Mouse (Mus musculus) Patski (cell line): Measurements from ENCODE around the gene Cbx2. TPM values are rescaled to one million over a fixed set of nuclear protein-coding genes. Genes with fewer than 3 reads are reported as not detected.

ENCODE experiments used
- ATAC-seq: fragments of 100-300 bp; one replicate; pipeline ENCODE4 v1.8.0; 2021
- CTCF ChIA-PET: fragments of 350-600 bp; sonication (Branson Sonifier 250); formaldehyde crosslinking; loops from one replicate; lab custom pipeline; 2022; ENCODE audit warnings: inconsistent platforms; lab: Charles Lee
- POLR2A ChIA-PET: fragments of 350-600 bp; sonication (Branson Sonifier 250); formaldehyde crosslinking; loops from one replicate; lab custom pipeline; 2022; ENCODE audit warnings: antibody characterized with exemption, inconsistent platforms; lab: Charles Lee
- DNase-seq: peaks from one replicate; pipeline ENCODE4 v3.0.0-alpha.2; 2011; ENCODE audit warnings: low read depth, low spot score
- H3K27me3 ChIP-seq: fragments of 371-371 bp; one replicate; pipeline ENCODE4 v1.5.1; 2021
- CTCF ChIP-seq: fragments of 100-300 bp; IDR thresholded peaks from one replicate; pipeline ENCODE4 v1.5.1; 2021
- in situ Hi-C: fragments of 300-500 bp; cut with MboI; formaldehyde crosslinking; loops from 3 replicates; pipeline ENCODE4 v1.11.1; 2018; ENCODE audit warnings: low pct_unique_long_range_greater_than_20kb, mixed read lengths
- polyA plus RNA-seq: library from polyadenylated mRNA; unstranded; gene quantifications from one replicate; pipeline ENCODE4 v1.2.3, GENCODE M21; 2021

Cbx2 gene
- polyA plus RNA-seq, 1 experiment from 2014 or later, result 9.3 TPM

DNA sequence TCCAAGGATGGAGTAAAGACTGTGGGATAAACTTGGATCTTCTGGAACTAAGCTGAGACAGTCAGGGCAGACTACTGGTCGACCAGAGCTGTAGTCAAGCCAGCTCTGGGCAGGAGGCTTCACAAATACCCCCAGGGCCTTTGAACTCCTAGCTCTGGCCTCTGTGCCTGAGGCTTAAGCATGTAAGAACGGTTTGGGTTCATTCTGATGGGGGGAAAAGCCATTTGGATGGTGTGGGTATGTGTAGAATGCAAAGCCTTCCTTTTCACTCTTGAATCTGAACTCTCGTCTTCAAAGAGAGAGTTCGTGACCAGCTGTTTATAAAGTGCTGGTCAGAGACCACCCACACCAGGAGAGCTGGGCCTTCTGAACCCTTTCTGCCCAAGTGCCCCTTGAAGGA is 55.0 kb downstream of the Cbx2 start:
- POLR2A ChIA-PET, result interaction anchor here (1.2 to 1.4 kb wide), 2 partner anchors 11 to 49 kb away, joined by 3 to 7 read pairs; no protein-coding TSS in a partner anchor
- ATAC-seq, result no peak
- no peaks in the 10 kb centered on the region for H3K27me3 ChIP-seq

DNA sequence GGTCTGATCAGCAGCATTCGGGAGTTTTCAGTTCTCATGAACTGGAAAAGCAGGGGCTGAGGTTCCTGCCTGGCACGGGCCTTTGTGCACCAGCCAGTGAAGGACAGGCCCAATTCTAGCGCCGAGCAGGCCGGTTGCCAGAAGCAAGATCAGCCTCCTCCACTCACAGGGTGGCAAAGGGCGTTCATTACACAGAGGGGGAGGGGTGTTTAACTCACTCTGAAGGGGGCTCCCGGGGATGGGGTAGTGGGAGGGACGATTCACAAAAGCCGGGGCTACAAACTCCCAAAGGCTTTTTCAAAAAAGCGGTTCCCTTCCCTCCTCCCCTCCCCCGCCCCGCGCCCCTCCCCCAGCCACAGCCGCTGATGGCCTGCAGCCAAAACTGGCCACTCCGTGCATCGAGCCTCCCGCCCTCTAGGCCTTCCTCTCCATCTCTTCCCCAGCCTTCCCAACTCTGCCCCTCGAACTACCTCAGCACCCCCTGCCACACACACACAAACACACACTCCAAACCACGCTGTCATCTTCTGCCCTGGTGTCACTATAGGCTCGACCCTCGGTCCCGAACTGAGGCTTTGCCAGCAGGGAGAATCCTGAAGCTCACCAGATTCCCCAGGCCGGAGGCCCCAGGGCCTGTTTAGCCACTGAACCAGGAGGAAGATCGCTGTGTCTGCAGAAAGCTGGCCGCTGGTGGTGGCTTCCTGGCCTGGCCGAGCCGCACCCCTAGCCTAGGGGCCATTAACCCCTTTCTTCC is 56.1 kb downstream of the Cbx2 start:
- in situ Hi-C loops, result loop anchor here (5.0 kb wide), 1 partner anchor 37 kb away; the partner anchor contains the start of gene Cbx8
- TF ChIP-seq CTCF, result no peak
- no peaks in the 10 kb centered on the region for H3K27me3 ChIP-seq

More for the DNA sequence above, 55.0 kb downstream of the Cbx2 start:
- no peak for DNase-seq
- CTCF ChIA-PET, result no interaction called here
- no peak for TF ChIP-seq CTCF
- in situ Hi-C loops, result loop anchor here (5.0 kb wide), 1 partner anchor 35 kb away; the partner anchor contains the start of gene Cbx8

DNA sequence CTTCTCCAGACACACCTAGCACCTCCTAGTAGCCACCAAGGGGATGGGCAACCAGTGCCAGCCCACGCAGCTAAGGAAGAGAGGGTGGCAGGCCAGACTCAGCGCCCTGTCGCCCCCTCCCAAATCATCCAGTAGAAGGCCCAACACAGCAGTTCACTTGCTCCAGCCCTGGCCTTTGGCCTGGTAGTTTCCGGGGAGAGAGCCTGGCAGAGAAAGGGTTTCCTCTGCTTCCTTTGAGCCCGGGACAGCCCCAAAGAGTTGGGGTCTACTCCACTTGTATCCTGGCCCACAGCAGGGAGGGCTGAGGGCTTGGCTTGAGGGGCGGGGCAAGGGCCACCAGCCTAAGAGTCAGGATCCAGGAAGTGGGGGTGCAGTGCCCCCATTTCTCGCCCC is 56.7 kb downstream of the Cbx2 start:
- POLR2A ChIA-PET, result interaction anchor here (0.8 kb wide), 1 partner anchor 27 kb away, joined by 4 read pairs; no protein-coding TSS in a partner anchor
- DNase-seq (no peak), ATAC-seq (no peak)
- in situ Hi-C loops, result loop anchor here (5.0 kb wide), 1 partner anchor 37 kb away; the partner anchor contains the start of gene Cbx8
- CTCF ChIA-PET, result interaction anchor here (0.8 to 1.4 kb wide), 6 partner anchors 10 to 115 kb away, joined by 3 to 4 read pairs (median 3); no protein-coding TSS in a partner anchor
- H3K27me3 ChIP-seq, result no peaks in the 10 kb centered on the region
- TF ChIP-seq CTCF, result no peak

More for the DNA sequence above, 56.1 kb downstream of the Cbx2 start:
- POLR2A ChIA-PET, result interaction anchor here (1.4 kb wide), 1 partner anchor 12 kb away, joined by 7 read pairs; no protein-coding TSS in a partner anchor
- CTCF ChIA-PET, result interaction anchor here (1.3 to 1.4 kb wide), 2 partner anchors 28 to 115 kb away, joined by 3 read pairs; no protein-coding TSS in a partner anchor
- ATAC-seq (no peak), DNase-seq (no peak)

DNA sequence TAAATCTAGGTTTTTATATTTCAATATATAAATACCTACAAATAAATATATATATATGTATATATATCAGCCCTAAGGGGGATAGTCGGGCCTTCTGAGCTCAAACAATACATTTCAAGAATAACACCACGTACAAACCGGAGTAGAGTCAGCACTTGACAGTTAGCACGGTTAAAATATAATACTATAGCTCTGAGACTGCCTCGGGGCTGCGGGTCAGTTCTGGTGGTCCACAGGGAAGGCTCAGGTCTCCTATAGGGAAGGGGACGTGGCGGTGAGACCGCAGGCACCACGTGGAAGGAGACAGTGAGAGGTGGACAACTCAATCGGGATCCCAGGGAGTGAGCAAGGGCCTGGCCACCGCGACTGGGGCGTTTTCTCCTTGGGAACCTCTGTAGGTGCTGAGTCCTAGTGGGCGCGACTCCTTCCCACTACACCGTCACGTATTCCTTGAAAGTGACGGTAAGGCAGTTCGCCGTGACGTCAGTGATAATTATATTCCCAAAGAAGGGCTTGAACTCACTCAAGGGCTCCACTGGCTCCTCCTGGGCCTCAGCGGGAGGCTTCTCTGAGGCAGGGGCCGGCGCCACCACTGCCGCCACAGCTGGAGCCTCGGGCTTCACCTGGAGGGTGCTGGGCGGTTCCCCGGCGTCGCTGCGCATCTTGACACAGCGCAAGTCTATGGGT is 57.8 kb downstream of the Cbx2 start:
- DNase-seq, result no peak
- no peaks in the 10 kb centered on the region for H3K27me3 ChIP-seq
- POLR2A ChIA-PET, result interaction anchor here (0.7 to 1.0 kb wide), 3 partner anchors 12 to 40 kb away, joined by 3 to 4 read pairs (median 3); no protein-coding TSS in a partner anchor
- TF ChIP-seq CTCF, result no peak
- CTCF ChIA-PET, result interaction anchor here (1.1 to 1.4 kb wide), 4 partner anchors 11 to 37 kb away, joined by 3 to 4 read pairs (median 3); no protein-coding TSS in a partner anchor
- no peak for ATAC-seq
- in situ Hi-C loops, result no loop called here

Other genes with a start within 250 kb of the Cbx2 start
- not detected for gene Rbfox3, start 111.4 kb upstream of the Cbx2 start, polyA plus RNA-seq
- gene Enpp7, start 34.8 kb upstream of the Cbx2 start, polyA plus RNA-seq, result not detected
- 14.6 TPM for gene Cbx8, start 18.0 kb downstream of the Cbx2 start, polyA plus RNA-seq
- gene Cbx4, start 63.3 kb downstream of the Cbx2 start, polyA plus RNA-seq, result 22.0 TPM
- gene Tbc1d16, start 205.5 kb downstream of the Cbx2 start, polyA plus RNA-seq, result 17.4 TPM
- 0.13 TPM for gene Ccdc40, start 205.6 kb downstream of the Cbx2 start, polyA plus RNA-seq
- gene Gaa, start 244.9 kb downstream of the Cbx2 start, polyA plus RNA-seq, result 263 TPM